Mouse (Mus musculus) central nervous system, embryonic 18 days (tissue): Measurements from ENCODE around the gene Chac2. TPM values are rescaled to one million over a fixed set of nuclear protein-coding genes. Genes with fewer than 3 reads are reported as not detected.

Source experiments
- polyA plus RNA-seq: library from polyadenylated mRNA; depleted of rRNA; stranded (reverse); fragments of >200 nt; gene quantifications from 2 replicates; pipeline ENCODE4 v1.2.3, GENCODE M21; 2012; rRNA removed

The Chac2 gene
- polyA plus RNA-seq, result 15.8 and 16.9 TPM in 2 replicates

GRCm38 (mm10) chr11:30985877-30986624 lies at the start of gene Chac2:
TSS of gene Chac2 (minus strand) at chr11:30986350.

GRCm38 (mm10) chr11:30954279-30954725 lies 31.8 kb downstream of the Chac2 start, which contains the start of gene Erlec1:
TSS of gene Erlec1 (minus strand) at chr11:30954335.

Other genes starting within 250 kb of the Chac2 start
- 36.4 and 39.4 TPM in 2 replicates for gene Psme4, start 214.6 kb downstream of the Chac2 start, polyA plus RNA-seq
- gene Gpr75, start 101.0 kb downstream of the Chac2 start, polyA plus RNA-seq, result 7.6 and 8.0 TPM in 2 replicates
- gene Asb3, start 100.9 kb downstream of the Chac2 start, polyA plus RNA-seq, result 14.3 and 15.5 TPM in 2 replicates
- gene Erlec1, start 32.0 kb downstream of the Chac2 start, polyA plus RNA-seq, result 23.7 and 26.4 TPM in 2 replicates
- gene Gm17332, start 196.1 kb upstream of the Chac2 start, polyA plus RNA-seq, result not detected in 2 replicates